Mouse (Mus musculus) gonadal fat pad, adult 2 months (tissue): Measurements from ENCODE around the gene Cdkn1a. TPM values are rescaled to one million over a fixed set of nuclear protein-coding genes. Genes with fewer than 3 reads are reported as not detected.
"Not testable (repeated sequence)": the region's sequence is repeated elsewhere in the genome, so short reads cannot be mapped to it uniquely, and the experiment has no call there.

Experiments used
- DNase-seq: peaks from one replicate; pipeline ENCODE4 v3.0.0-alpha.2; 2012; ENCODE audit warnings: low read depth
- polyA plus RNA-seq: library from polyadenylated mRNA; depleted of rRNA; stranded (reverse); fragments of >200 nt; gene quantifications from 2 replicates; pipeline ENCODE4 v1.2.3, GENCODE M21; 2012

The Cdkn1a gene
- polyA plus RNA-seq, 1 experiment: 98.3 TPM

DNA sequence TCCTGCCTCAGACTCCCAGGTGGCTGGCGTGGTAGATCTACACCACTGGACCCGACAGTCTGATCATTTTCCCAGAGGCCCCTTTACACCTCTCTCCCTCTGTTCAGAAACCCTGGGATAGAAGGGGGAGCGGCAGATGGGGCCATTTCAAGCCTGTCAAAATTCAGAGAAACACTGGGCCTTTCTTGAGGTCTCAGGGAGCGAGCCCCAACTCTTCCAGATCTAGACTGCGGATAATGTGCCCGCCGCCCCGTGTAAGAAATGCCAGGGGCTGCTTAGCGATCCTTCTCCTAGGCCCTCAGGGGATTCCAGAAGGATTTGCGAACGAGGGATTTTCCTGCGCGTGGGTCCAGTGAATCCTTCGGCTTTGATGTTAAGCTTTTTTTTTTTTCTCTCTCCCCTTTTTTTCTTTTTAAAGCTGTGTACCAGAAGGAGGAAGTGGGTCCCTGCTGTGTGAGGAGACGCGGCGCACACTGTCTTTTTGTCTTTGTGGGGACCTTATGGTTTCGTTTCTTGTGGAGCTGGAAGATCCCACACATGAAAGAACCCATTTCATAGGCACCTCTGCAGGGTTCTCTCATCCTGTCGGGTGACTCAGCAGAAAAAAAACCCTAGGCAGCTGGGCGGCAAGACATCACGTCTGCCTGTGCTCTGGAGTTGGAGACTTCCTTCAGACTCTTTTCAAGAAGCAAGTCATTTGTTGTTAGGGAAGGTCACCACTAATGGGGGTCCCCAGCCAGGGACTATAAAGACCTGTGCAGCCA, 9.0 kb upstream of the Cdkn1a start:
- DNase-seq: no peak

DNA sequence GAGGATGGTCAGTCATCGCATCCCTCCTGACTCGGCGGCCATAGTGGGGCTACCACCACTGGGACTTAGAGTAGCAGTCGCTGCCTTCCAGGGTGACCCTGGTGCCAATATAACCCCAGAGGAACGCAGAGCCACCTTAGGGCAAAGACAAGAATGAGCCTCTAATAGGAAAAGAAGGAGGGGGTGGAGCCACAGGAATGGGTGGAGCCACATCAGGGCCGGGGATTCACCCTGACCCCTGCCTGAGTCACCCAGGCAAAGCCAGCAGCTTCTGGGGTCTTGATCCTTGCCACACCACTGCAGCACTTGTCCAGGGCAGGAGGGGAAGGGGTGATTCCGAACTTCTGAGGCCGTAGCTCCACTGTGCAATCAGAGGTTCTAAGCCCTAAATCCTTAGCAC, 7.2 kb upstream of the Cdkn1a start:
- no peak for DNase-seq

GRCm38 (mm10) chr17:29084656-29085055, 6.1 kb upstream of the Cdkn1a start:
- DNase-seq: no peak

DNA sequence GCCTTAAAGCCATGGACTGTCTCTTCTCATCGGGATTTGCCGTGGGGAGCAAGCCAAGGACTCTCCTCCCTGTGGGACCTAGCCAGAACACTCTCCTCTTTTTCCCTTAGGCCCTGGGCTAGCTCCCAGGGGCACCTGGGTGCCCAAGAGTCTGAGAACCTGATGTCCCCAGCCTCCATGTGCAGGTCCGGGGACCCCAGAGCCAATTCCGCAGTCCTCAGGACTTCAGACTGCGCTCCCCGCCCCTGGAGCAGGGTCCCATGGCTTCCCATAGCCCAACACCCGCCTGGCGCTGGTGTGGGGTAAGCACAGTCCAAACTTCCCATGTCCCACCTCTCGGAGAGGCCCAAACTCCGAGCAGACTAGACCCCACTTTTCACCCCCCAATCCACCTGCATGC, 5.5 kb upstream of the Cdkn1a start:
- no peak for DNase-seq

DNA sequence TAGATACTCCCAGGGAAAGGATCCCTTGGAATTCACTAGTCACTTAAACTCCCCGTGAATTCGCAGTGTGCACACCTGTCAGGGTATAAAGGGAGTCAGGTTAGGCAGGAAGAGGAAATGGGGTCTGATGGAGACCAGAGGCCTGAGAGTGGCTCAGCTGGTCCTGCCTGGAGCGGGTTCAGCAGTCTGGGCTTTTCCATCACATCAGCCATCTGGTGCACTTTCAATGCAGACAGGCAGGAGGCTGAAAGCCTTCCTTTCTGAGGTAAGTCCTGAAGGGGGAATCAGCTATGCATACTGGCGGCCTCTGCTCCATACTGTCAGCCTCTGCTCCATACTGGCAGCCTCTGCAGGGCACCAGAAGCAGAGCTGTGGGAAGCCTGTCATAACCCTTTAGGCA, 3.9 kb upstream of the Cdkn1a start:
- no peak for DNase-seq

DNA sequence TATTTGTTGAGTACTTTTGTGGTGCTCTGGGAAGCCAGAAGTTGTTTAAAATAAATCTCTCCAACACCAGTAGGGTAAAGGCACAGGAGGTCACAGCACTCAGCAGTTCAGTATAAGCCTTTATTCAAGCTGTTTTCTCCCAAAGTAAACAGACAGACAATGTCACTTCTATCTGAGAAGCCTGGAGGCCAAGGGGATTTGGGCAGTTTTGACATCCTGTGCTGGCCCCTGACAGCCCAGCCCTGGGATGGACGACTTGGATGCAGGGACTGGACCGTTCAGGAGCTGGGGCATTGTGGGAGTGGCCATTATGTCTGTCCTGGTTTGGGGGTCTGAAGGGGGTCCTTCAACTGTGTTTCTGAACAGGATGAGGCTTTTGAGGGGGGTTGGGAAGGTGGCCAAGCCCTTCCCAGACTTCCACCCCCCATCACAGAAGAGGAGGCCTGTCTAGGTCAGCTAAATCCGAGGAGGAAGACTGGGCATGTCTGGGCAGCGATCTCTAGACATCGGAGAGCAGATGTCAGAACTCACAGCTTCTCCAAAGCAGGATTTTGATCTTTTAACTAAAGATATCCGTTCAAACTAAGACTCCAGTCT, 670 bp downstream of the Cdkn1a start:
- no peak for DNase-seq

DNA sequence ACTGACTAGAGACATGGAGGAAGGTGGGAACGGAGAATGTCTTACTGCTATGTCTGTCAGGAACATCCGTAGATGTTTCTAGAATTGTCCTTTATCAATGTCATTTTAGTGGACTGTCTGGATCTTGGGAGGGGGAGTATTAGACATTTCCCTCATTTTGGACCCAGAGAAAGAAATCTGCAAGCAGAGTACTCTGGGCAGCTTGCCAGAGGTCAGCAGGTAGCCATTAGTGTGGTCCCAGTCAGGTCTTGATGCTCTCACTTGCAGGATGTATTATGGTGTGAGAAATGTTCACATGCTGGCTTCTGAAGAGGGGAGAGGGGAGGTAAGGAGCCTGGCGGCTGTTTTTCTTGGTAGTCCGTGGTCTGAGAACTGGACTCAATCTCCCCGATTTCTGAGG, 1.7 kb downstream of the Cdkn1a start:
- no peak for DNase-seq

- no peak for DNase-seq
Observed at GRCm38 (mm10) chr17:29093110-29093952, 2.6 kb downstream of the Cdkn1a start.

DNA sequence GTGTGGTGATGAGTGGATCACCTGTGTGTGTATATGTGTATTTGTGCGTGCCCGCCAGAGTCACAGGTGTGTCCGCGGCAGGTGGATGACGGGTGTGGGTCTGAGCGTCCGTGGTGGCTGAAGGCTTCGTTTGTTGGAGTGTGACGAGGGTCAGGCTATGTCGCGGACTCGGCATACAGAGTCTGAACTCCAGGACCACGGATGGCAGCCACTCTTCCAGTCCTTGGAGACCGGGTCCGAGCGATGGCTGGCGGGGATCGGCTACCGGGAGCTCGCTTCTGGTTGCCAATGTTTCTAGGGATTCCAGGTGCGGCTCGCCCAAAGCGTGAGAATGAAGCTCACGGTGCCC, 3.2 kb downstream of the Cdkn1a start:
- DNase-seq: no peak

DNA sequence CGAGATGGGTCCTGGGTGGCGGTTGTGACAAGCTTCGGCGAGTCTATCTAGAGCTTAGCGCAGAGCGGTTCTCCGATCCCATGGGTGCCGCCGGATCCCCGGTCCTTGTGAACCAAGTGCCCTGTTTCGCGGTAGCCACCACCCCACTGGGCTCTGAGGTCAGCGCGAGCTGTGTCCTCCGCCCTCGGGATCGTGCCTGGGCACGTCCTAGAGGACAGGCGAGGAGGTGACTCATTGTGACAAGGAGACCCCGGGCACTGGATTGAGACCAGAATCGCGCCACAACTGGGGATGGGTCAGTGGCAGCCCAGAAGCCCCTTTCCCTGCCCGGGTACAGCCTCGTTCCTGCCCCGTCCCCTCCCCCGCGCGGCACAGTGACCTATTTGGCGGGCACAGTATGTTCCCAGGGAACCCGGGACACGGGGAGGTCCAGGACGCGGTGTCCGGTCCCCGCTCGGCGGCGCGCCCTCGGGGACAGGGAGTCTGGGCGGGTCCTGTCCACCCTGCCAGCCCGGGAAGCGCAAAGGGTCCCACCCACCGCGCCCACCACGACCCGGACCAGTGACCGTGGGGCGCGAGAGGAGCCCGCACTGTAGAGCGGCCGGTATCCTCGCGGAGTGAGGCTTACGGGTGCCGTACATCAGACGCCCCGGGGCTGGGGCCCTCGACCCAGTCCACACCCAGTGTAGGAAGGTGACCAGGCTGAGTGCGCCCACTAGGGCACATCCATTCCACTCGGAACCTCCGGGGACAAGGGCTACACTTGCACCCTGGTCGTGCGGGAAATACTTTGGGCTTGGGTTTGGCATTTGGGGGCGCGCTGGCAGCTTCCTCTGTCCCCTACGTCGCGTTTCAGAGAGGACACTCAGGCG, 3.8 kb downstream of the Cdkn1a start:
- DNase-seq: no peak

- DNase-seq: no peak
Observed at GRCm38 (mm10) chr17:29095201-29095733, 4.5 kb downstream of the Cdkn1a start.

GRCm38 (mm10) chr17:29096245-29096644, 5.5 kb downstream of the Cdkn1a start:
- no peak for DNase-seq

GRCm38 (mm10) chr17:29096851-29097561, 6.2 kb downstream of the Cdkn1a start:
- DNase-seq: no peak

GRCm38 (mm10) chr17:29098291-29098690, 7.5 kb downstream of the Cdkn1a start:
- DNase-seq: no peak

- DNase-seq: no peak
Observed at GRCm38 (mm10) chr17:29099076-29099475, 8.3 kb downstream of the Cdkn1a start.

DNA sequence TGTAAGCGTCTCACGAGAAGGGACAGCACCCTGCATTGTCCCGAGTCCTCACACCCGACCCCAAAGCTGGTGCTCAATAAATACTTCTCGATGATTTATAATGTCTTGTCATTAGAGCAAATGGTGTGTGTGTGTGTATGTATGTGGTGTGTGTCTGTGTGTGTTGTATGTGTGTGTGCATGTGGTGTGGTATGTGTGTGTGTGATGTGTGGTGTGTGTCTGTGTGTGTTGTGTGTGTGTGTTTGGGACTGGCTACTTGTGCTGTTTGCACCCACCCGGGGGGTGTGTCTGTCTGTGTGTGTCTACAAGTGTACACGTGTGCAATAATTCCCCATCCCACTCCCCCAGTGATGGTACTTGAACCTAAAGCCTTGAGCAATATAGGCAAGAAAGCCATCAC, 9.9 kb downstream of the Cdkn1a start:
- DNase-seq: no peak

DNA sequence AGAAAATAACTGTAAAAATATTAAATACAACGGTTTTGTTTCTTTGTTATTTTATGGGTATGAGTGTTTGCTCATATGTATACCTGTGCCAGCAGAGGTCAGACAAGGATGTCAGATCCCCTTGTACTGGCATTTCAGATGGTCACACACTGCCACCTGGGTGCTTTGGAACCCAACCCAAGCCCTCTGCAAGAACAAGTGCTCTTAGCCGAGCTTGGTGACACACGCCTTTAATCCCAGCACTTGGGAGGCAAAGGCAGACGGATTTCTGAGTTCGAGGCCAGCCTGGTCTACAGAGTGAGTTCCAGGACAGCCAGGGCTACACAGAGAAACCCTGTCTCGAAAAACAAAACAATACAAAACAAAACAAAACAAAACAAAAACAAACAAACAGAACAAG, 19.6 kb downstream of the Cdkn1a start:
- DNase-seq: not testable (repeated sequence)

DNA sequence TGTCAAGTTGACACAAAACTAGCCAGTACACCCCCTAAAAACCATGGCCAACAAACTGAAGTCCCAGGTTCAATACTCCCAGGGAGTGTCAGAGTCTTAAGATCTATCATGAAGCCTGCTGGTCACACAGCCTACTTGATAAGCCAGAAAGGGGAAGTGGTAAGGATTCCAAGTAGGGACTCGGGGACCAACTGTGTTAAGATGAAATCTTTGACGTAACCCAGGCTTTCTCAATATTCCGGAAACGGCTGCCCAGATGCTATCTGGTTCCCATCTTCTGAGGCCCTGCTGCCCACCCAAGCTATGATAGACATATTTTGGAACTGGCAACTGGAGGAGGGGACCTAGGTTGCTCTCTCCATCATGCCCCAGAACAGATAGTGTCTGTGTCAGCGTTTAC, 20.6 kb downstream of the Cdkn1a start:
- DNase-seq: no peak

DNA sequence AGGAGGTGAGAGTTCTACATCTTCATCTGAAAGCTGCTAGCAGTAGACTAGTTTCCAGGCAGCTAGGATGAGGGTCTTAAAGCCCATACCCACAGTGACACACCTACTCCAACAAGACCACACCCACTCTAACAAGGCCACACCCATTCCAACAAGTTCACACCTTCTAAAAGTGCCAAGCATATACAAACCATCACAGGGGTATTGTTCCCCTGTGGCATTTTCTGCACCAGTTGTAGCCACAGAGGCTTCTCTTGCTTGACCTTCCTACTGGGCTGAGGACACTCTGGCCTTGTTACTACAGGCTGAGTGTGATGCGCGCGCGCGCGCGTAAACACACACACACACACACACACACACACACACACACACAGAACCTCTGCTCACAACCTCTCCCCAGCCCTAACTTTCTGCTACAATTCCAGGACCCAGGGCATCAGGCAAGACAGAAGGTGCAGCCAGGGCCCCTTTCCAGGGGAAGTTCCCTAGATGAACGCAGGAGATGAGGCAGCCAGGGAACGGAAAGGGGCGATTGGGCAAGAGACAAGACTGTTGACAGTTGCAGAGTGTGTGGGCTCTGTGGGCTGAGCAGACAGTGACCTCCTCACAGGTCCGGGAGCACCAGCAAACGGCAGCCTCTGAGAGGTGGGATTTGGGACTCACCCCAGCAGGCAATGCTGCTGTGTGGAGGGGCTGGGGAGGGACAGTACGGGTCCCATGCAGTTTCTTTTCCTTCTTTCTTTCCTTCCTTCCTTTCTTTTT, 23.0 kb downstream of the Cdkn1a start, which contains the start of gene Rab44:
Rab44 (plus strand) TSS at position 555 of the 762 bp plus-strand sequence.
- DNase-seq: no peak

- DNase-seq: no peak
Observed at GRCm38 (mm10) chr17:29116023-29116422, 25.2 kb downstream of the Cdkn1a start.
